Mouse (Mus musculus) lung, postnatal 14 days (tissue): Measurements from ENCODE around the gene Nceh1.

Source experiments
- DNase-seq: peaks from one replicate; pipeline ENCODE4 v3.0.0; 2021

Gene Nceh1

GRCm38 (mm10) chr3:27191856-27192255, 9.1 kb downstream of the Nceh1 start:
- DNase-seq = peak; percentile 24

GRCm38 (mm10) chr3:27193844-27194317, 11.1 kb downstream of the Nceh1 start:
- DNase-seq = peak; percentile 24

GRCm38 (mm10) chr3:27195153-27195552, 12.4 kb downstream of the Nceh1 start:
- DNase-seq = no peak

- DNase-seq = no peak
Measured at GRCm38 (mm10) chr3:27195573-27196227, 12.9 kb downstream of the Nceh1 start.

GRCm38 (mm10) chr3:27196529-27196928, 13.8 kb downstream of the Nceh1 start:
- DNase-seq = no peak

GRCm38 (mm10) chr3:27197816-27198215, 15.1 kb downstream of the Nceh1 start:
- no peak for DNase-seq

- no peak for DNase-seq
Measured at GRCm38 (mm10) chr3:27199120-27199519, 16.4 kb downstream of the Nceh1 start.

- DNase-seq = no peak
Measured at GRCm38 (mm10) chr3:27201728-27202411, 19.1 kb downstream of the Nceh1 start.

GRCm38 (mm10) chr3:27205068-27205467, 22.3 kb downstream of the Nceh1 start:
- no peak for DNase-seq

- no peak for DNase-seq
Measured at GRCm38 (mm10) chr3:27205514-27206220, 22.9 kb downstream of the Nceh1 start.

GRCm38 (mm10) chr3:27206221-27206560, 23.4 kb downstream of the Nceh1 start:
- no peak for DNase-seq

- DNase-seq = no peak
Measured at GRCm38 (mm10) chr3:27206577-27206976, 23.8 kb downstream of the Nceh1 start.

- DNase-seq = no peak
Measured at GRCm38 (mm10) chr3:27209707-27210106, 26.9 kb downstream of the Nceh1 start.

- no peak for DNase-seq
Measured at GRCm38 (mm10) chr3:27210271-27210670, 27.5 kb downstream of the Nceh1 start.

- no peak for DNase-seq
Measured at GRCm38 (mm10) chr3:27214016-27214816, 31.5 kb downstream of the Nceh1 start.

- no peak for DNase-seq
Measured at GRCm38 (mm10) chr3:27217331-27217730, 34.6 kb downstream of the Nceh1 start.

- DNase-seq = no peak
Measured at GRCm38 (mm10) chr3:27218604-27219003, 35.8 kb downstream of the Nceh1 start.

- DNase-seq = no peak
Measured at GRCm38 (mm10) chr3:27222052-27222451, 39.3 kb downstream of the Nceh1 start.

GRCm38 (mm10) chr3:27222488-27222887, 39.7 kb downstream of the Nceh1 start:
- DNase-seq = no peak

GRCm38 (mm10) chr3:27227629-27228453, 45.1 kb downstream of the Nceh1 start:
- DNase-seq = no peak

GRCm38 (mm10) chr3:27228530-27229309, 46.0 kb downstream of the Nceh1 start:
- peak; percentile 46 for DNase-seq
